Mouse (Mus musculus): ENCODE measurements around the gene Naip2.
A peak's percentile ranks its signal among the peaks of the same experiment; 100 is the strongest.
"Not testable (repeated sequence)": the region's sequence is repeated elsewhere in the genome, so short reads cannot be mapped to it uniquely, and the experiment has no call there.

The Naip2 gene

DNA sequence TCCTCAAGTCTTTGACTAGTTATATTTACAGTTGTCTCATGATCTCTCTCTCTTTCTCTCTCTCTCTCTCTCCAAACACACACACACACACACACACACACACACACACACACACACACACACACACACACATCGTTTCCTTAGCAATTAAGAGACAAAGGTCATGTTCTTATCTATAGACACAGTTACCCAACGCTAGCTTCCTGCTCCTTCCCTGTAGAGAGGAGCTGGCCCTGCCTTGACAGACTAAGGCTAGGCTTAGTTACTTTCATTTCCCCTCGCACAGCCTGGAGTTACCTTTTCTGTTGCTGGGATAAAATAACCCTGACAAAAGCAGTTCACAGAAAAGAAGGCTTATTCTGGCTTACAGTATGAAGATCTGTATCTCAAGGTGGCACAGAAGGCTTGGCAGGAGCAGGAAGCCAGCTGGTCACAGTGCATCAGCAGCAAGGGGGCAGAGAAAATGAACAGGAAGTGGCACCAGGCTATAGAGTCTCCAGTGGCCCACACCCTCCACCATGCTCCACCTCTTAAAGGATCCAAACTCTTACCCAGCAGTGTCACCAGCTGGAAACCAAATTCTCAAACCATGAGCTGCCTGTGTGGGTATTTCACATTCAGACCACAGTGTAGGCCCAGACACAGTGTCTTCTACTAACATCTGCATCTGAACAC, at the start of gene Naip2:
Gene Naip2, minus strand, starts transcription at position 434 of the 675 bp plus-strand sequence.
- DNase-seq: peak; percentile 14 to 15

GRCm38 (mm10) chr13:100246896-100247519, 45.1 kb upstream of the Naip2 start:
- DNase-seq: peak in 1 of 2 experiments; percentile 9

DNA sequence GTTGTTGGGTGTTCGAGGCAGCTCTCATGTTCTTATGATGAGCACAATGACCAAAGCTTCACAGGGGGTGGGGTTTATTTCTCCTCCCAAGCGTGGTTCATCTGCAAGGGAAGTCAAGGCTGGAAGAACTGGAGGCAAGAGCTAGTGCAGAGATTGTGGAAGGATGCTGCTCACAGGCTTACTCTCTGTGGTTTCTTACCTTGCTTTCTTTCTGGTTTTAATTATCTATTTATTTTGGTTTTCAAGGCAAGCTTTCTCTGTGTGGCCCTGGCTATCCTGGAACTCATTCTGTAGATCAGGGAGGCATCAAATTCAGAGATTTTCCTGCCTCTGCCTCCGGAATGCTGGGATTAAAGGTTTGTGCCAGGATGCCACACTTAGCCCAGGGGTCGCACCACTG, 44.3 kb upstream of the Naip2 start, which contains the start of gene Naip5:
Gene Naip5, minus strand, starts transcription at position 101 of the 400 bp plus-strand sequence.
- DNase-seq: not testable (repeated sequence)

DNA sequence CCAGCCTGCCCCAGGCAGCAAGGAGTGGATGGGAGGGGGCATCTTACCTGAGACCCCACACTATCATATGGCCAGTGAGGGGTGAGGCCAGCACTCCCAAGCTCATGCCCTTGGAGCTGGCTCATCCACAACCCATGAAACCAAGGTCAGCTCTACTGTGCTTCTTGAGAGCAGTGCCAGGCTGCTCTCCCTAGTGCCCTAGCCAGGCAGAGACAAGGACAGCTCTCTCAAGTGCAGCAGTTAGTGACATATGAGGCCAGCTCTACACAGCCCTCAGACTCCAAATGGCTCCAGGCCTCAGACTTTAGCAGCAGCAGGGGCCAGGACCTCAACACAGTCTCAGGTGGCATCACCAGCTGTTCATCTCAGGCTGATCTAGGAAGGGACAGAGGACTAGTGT, 41.8 kb upstream of the Naip2 start:
- DNase-seq: no peak

- DNase-seq: not testable (repeated sequence)
These were observed 11.8 kb upstream of the Naip2 start for GRCm38 (mm10) chr13:100213683-100214082.

DNA sequence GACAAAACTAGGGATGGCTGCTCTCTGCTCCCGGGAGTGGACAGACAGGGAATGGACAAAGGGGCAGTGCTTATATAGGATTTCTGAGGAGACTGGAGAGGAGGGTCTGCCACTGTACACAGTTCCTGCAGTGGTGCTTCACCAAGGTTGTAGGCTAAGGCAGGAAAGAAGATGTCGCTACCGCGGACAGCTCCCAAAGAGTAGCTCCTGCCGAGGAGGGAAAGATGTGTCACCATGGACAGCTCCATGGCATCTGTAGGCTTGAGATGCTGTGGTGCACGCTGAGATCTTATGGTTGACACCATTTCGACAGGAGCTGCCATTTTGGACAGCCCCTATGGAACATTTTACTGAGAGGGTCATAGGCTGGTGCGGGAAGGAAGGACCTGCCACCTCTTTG, 8.6 kb upstream of the Naip2 start:
- peak; percentile 4 to 16 for DNase-seq

DNA sequence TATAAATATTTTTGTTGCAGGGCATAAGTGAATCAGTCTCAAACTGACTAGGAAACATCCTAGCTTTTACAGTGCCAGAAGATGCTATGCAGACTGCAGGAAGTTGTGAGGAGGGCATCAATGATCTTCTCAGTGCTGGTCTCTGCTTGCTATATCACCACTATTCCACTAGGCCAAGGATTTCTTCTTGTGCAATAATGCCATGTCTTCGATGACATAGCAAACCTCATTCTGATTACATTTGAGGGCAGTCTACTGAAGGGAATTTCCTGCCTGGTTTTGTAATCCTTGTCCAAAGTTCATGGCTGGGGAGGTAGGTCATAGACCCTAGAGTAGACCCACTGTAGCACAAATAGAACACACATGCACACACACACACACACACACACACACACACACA, 1.4 kb upstream of the Naip2 start:
- DNase-seq: no peak

DNA sequence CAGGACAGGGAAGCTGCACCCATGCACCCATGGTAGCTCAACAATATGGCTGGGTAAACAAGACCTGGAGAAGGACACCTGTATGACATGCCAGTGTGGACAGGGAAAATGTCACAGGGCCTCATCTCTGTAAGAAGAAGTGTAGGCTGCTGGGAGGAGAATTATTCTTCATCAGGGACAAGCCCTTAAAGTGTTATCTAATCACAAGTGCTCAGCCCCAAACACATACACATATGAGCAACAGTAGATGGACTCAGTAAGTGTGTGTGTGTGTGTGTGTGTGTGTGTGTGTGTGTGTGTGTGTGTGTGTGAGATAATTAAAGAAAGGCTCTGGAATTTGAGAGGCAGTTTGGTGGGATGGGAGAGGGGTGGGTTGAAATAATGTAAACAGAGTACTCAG, 1.1 kb downstream of the Naip2 start:
- no peak for DNase-seq

- DNase-seq: no peak
These were observed 6.5 kb downstream of the Naip2 start for GRCm38 (mm10) chr13:100195421-100195820.

GRCm38 (mm10) chr13:100183111-100183510, 18.8 kb downstream of the Naip2 start:
- DNase-seq: peak in 1 of 2 experiments; percentile 4

GRCm38 (mm10) chr13:100174360-100174759, 27.5 kb downstream of the Naip2 start:
- DNase-seq: not testable (repeated sequence)

DNA sequence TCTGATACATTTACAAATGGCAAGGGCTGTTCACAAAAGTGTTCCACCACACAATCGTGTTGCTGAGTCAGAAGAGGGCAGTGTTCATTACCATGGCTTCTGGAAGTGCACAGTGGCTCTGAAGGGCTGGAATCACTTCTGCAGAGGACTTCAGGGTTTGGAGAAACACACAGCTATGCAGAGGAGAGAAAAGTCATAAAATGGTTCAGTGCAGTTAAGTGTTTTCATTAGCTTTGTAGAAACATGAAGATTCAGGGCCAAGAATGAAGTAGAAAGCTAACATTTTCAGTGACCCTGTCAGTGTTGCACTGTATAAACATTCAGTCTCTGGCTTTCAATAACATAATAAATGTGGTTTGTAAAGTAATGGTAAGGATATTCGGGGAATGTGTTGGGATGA, 35.5 kb downstream of the Naip2 start:
- not testable (repeated sequence) for DNase-seq

GRCm38 (mm10) chr13:100162467-100162866, 39.4 kb downstream of the Naip2 start:
- not testable (repeated sequence) for DNase-seq

DNA sequence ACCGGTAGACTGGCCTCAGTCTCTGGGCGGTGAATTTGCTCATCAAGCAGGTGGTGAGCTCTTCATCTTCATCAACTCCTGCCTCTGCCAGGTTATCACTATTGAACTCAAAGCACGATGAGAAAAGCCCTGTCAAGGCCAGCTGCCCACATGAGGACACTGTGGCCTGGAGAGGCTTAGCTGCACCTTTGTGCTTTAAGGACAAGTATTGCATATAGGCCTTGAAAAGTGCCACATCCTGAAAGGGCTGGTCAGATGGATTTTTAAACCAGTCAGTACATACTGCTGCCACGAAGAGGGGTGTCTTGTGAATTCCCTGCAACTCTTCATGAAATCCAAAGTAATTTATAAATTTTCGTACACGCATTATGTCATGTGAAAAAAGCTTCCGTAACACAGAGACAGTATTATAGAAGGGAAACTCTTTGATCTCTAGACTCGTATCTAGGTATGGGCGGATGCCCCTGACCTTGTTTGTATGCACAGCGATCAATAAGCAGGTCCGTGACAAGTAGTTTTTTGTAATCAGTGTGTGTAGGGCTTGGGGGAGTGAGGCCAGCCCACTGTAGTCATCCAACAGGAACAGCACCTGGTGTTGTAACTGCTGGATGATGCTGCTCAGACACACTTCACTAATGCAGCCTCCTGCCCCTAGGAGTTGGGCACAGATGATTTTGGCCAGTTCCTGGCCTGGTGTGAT, 40.6 kb downstream of the Naip2 start:
- not testable (repeated sequence) for DNase-seq

- peak in 1 of 2 experiments; percentile 10 for DNase-seq
These were observed 45.3 kb downstream of the Naip2 start for GRCm38 (mm10) chr13:100156624-100157023.

- DNase-seq: peak; percentile 28 to 64
These were observed 49.2 kb downstream of the Naip2 start for GRCm38 (mm10) chr13:100152659-100153058.

- DNase-seq: no peak
These were observed 60.1 kb downstream of the Naip2 start for GRCm38 (mm10) chr13:100141646-100142314.

DNA sequence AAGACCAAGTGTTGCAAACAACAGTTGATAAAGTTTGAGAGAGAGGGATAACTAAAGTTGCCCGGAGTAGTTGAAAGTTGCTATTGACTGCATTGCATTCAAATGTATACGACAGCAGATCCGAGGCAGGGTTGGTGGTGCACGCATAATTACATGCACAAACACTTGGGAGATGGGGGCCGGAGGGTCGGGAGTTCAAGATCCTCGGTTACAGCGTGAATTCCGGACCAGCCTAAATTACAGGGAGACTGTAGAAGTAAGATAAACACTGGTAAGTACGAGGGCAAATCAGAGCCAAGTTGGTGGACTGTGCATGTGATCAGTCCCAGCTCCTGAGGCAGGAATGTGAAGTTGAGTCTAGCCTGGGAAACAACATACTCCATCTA, 76.6 kb downstream of the Naip2 start:
- no peak for DNase-seq

DNA sequence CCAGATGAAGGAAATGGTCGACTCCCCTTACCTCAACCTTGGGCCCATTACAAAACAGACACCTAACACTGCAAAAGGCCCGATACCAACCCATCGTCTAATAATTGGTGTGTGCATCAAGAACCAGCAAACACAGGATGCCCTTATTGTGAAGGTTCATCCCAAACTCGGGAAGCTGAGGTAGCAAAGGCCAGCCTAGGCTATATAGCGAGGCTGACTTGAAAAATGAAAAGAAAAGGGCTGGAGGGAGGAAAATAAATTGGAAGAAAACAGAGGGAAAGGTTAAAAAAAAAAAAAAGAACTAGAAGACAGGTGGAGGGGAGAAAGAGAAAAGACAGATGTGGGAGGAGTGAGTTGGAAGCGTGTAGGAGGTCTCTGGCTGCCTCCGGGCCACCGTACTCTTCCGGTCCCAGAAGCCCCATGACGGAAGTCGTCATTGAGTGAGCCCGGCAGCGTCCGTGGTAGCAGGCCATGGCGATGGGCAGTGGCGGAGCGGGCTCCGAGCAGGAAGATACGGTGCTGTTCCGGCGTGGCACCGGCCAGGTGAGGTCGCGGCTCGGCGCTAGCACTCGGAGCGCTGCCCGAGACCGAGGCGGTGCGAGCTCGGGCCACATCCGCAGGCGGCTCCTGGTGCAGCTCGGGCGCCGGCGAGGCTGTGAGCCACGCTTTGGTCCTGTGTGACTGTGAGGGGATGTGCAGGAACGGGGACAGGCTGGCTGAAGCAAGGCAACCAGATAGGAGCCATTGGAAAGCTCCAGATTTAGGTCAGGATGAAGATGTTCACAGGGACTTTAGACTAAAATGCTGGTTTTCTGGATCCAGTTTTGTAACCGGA, 77.3 kb downstream of the Naip2 start, which contains the start of gene Smn1:
Gene Smn1, plus strand, starts transcription at position 430 of the 835 bp plus-strand sequence.
- peak; percentile 92 to 93 for DNase-seq

DNA sequence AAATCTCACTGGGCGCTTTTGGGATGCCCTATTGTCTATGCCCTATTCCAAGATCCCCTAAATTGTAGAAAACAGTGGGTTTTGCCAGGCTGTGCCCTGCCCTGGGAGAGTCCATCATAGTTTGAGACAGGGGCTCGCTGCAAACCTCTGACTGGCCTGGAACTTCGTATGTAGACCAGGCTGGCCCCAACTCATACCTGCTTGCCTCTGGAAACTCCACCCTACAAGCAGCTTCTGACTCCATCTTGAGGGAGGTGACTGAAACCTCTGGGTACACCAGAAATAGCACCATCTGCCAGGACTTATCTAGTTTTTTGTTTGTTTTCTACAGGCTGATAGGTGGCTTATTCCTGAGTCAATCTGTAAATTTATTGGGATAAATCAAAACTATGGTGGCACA, 77.9 kb downstream of the Naip2 start:
- no peak for DNase-seq

DNA sequence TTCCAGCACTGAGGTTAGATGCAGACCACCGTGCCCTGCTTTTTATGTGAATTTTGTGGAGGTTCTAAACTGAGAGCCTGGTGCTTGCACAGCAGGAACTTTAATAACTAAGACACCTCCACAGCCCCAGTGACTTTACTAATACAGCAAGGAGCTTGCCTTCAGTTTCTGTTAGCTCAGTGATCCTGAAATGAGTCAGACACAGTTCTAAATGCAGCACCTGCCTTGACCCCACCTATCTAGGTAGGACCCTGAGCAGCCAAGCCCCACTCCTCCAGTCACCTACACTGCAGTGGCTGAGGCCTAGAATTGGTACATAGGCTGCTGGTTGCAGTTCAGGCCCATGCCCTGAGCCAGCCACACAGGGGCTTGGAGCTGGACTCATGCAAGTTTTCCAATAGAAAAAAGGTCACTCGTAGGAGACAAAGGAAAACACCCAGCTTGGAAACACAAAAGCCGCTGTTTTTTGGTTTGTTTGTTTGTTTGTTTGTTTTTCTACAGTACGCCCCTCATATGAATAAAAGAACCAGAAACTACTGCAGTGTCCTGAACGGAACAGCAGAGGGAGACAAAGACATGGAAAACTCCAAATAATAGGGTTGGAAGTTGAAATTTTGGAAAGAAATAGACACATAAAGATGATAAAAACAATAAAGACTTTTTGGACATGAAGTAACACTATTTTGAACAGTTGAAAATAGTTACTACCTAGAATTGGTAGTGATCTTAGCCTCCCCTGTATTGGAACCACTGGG, 89.5 kb downstream of the Naip2 start:
- no peak for DNase-seq

Data from lung, adult 18-20 months (tissue).